Mouse (Mus musculus) intestine, embryonic 14.5 days (tissue): ENCODE results near the gene Vmn1r221. TPM values are rescaled to one million over a fixed set of nuclear protein-coding genes. Genes with fewer than 3 reads are reported as not detected.

Experiments used
- ATAC-seq: fragments of 200-750 bp; cut with Nextera tagmentation; replicated peaks from 2 replicates; pipeline ENCODE4 v1.8.0; 2017; ENCODE audit warnings: low read depth, moderate number of reproducible peaks, moderate TSS enrichment, moderate library complexity; ENCODE audit not compliant: low FRiP score, low TSS enrichment
- DNase-seq: peaks from one replicate; pipeline ENCODE4 v3.0.0-alpha.2; 2018; ENCODE audit warnings: low spot score
- H3K27ac ChIP-seq: fragments of 300-500 bp; sonication (generic); 2 replicates; pipeline ENCODE4 v1.5.1; 2014; ENCODE audit warnings: low read depth, mild to moderate bottlenecking, control low read depth
- H3K27me3 ChIP-seq: fragments of 300-500 bp; sonication (generic); replicated peaks from 2 replicates; pipeline ENCODE4 v1.6.1; 2014; ENCODE audit warnings: low read length, control low read depth; ENCODE audit not compliant: control insufficient read depth, insufficient read depth
- H3K36me3 ChIP-seq: fragments of 300-500 bp; sonication (generic); 2 replicates; pipeline ENCODE4 v1.6.1; 2014; ENCODE audit warnings: low read length, control low read depth; ENCODE audit not compliant: control insufficient read depth, insufficient read depth
- H3K4me1 ChIP-seq: fragments of 300-500 bp; sonication (generic); replicated peaks from 2 replicates; pipeline ENCODE4 v1.6.1; 2014; ENCODE audit warnings: low read length, control low read depth, mixed read lengths; ENCODE audit not compliant: control insufficient read depth, insufficient read depth
- H3K4me2 ChIP-seq: fragments of 300-500 bp; sonication (generic); 2 replicates; pipeline ENCODE4 v1.6.1; 2014; ENCODE audit warnings: low read length
- H3K4me3 ChIP-seq: fragments of 300-500 bp; sonication (generic); 2 replicates; pipeline ENCODE4 v1.5.1; 2014; ENCODE audit warnings: low read depth, low read length, control low read depth, mixed read lengths
- H3K9ac ChIP-seq: fragments of 300-500 bp; sonication (generic); 2 replicates; pipeline ENCODE4 v1.6.1; 2014; ENCODE audit warnings: mild to moderate bottlenecking, low read length
- H3K9me3 ChIP-seq: fragments of 300-500 bp; sonication (generic); 2 replicates; pipeline ENCODE4 v1.6.1; 2016; ENCODE audit warnings: low read length, control low read depth; ENCODE audit not compliant: control insufficient read depth
- WGBS: fragments of 180-500 bp; shearing (Covaris S2); extraction: QIAGEN DNeasy Blood & Tissue Kit; methylation state at CpG from one replicate; pipeline ENCODE4 v1.1.7; 2014; 5-methylcytosine and 5-hydroxymethylcytosine counted together
- polyA plus RNA-seq: library from polyadenylated mRNA; unstranded; fragments of >200 nt; fragmentation: Nextera tagmentation; extraction: Ambion mirVana; gene quantifications from 2 replicates; pipeline ENCODE4 v1.2.1, GENCODE M21; 2014

The Vmn1r221 gene
- polyA plus RNA-seq, 1 experiment from 2014 or later: not detected

- H3K9ac ChIP-seq: no peak overlapping the region
- H3K4me2 ChIP-seq: peak overlapping the region; percentile 43
- H3K9me3 ChIP-seq: no peaks in the 10 kb centered on the region
- H3K27me3 ChIP-seq: no peaks in the 10 kb centered on the region
- H3K4me3 ChIP-seq: peak overlapping the region; percentile 26
- no peaks in the 10 kb centered on the region for H3K36me3 ChIP-seq
- DNase-seq (no peak), ATAC-seq (no peak)
- no peak overlapping the region for H3K27ac ChIP-seq
- 38% methylated on average over 11 of the region's 11 CpGs for WGBS
- 0 out of 2 replicates have a peak, but pooled peaks cover 5% of the 10 kb centered on the region for H3K4me1 ChIP-seq
Measured at GRCm38 (mm10) chr13:23269681-23270080, 55.8 kb downstream of the Vmn1r221 start.

- Histone ChIP-seq H3K4me3 (peak overlapping the region; percentile 26), H3K4me2 (peak overlapping the region; percentile 43), H3K27me3 (no peaks in the 10 kb centered on the region), H3K4me1 (0 out of 2 replicates have a peak, but pooled peaks cover 5% of the 10 kb centered on the region), H3K27ac (no peak overlapping the region), H3K36me3 (no peaks in the 10 kb centered on the region), H3K9me3 (no peaks in the 10 kb centered on the region), H3K9ac (no peak overlapping the region)
- peak; percentile 66 for ATAC-seq
- DNase-seq: peak; percentile 73
- 5% methylated on average over 34 of the region's 34 CpGs for WGBS
Measured at GRCm38 (mm10) chr13:23270321-23271101, 56.6 kb downstream of the Vmn1r221 start.

Other genes starting within 250 kb of the Vmn1r221 start
- not detected in 2 replicates for gene Vmn1r213, start 206.5 kb upstream of the Vmn1r221 start, polyA plus RNA-seq
- not detected in 2 replicates for gene Vmn1r214, start 183.7 kb upstream of the Vmn1r221 start, polyA plus RNA-seq
- gene Vmn1r215, start 146.1 kb upstream of the Vmn1r221 start, polyA plus RNA-seq: not detected in 2 replicates
- not detected in 2 replicates for gene Vmn1r217, start 95.9 kb upstream of the Vmn1r221 start, polyA plus RNA-seq
- not detected in 2 replicates for gene Vmn1r218, start 81.0 kb upstream of the Vmn1r221 start, polyA plus RNA-seq
- 0.03 TPM in 1 of 2 replicates, not detected in the other for gene Vmn1r219, start 54.8 kb upstream of the Vmn1r221 start, polyA plus RNA-seq
- gene Vmn1r220, start 26.2 kb upstream of the Vmn1r221 start, polyA plus RNA-seq: not detected in 2 replicates
- gene Vmn1r222, start 21.8 kb downstream of the Vmn1r221 start, polyA plus RNA-seq: not detected in 2 replicates
- gene Vmn1r223, start 33.0 kb downstream of the Vmn1r221 start, polyA plus RNA-seq: not detected in 2 replicates
- gene Zfp322a, start 155.1 kb downstream of the Vmn1r221 start, polyA plus RNA-seq: 39.5 and 49.8 TPM in 2 replicates
- 11.9 and 13.8 TPM in 2 replicates for gene Abt1, start 209.7 kb downstream of the Vmn1r221 start, polyA plus RNA-seq